Mouse (Mus musculus): Measurements from ENCODE around the gene Soga1. TPM values are rescaled to one million over a fixed set of nuclear protein-coding genes. Genes with fewer than 3 reads are reported as not detected.

Gene Soga1
- polyA plus RNA-seq, 1 experiment from 2014 or later = 8.1 TPM

DNA sequence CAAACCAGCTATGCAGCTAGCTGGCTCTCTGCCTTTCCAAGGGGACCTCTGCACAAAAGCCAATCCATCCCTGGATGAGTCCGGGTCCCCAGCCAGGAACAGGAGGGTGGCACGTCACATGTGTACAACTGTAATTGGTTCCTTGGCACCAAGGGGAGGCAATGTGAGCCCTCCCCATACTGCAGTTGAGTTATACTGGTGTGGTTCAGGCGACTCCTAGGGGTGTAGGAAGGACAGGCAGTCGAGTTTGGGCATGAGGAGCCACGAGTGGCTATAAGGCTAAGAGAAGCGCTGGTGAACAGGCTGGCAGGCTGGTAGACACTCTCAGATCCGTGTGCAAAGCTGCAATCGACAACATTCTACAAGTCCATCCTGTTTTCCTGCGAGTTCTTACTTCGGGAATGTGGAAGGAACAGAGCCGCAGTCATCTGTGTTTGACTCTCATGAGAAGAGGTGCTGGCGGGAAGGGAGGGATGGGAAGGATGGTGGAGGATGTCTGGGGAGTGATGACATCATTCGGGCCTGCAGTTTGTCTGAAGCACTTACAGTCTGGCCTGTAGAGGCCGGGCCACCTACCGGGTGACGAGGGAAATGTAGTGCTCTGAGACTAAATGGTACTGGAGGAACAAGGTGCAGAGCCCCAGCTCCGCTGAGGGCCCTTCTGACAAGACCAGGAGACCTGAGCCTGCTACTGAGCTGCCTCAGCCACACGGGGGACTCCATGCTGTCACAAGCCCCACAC, 62.4 kb downstream of the Soga1 start:
- ATAC-seq (ENCODE audit: insufficient number of reproducible peaks, insufficient read depth, low FRiP score, low read depth) = no peak
- Histone ChIP-seq H3K4me1 (ENCODE audit: control insufficient read depth, insufficient read depth, low read length) (no peaks in the 10 kb centered on the region), H3K9ac (replicated peaks; ENCODE audit: low read depth, low read length) (no peak overlapping the region), H3K36me3 (ENCODE audit: control insufficient read depth, insufficient read depth, low read length) (peaks cover 62% of the 10 kb centered on the region), H3K4me2 (replicated peaks; ENCODE audit: low read depth, low read length) (no peak overlapping the region), H3K4me3 (ENCODE audit: low read depth, low read length) (no peak overlapping the region), H3K27ac (ENCODE audit: low read length) (no peak overlapping the region), H3K9me3 (ENCODE audit: control insufficient read depth, low read depth, low read length) (no peaks in the 10 kb centered on the region), H3K27me3 (ENCODE audit: control insufficient read depth, insufficient read depth, low read length) (no peaks in the 10 kb centered on the region)
- WGBS = 80% methylated on average over 18 of the region's 18 CpGs

DNA sequence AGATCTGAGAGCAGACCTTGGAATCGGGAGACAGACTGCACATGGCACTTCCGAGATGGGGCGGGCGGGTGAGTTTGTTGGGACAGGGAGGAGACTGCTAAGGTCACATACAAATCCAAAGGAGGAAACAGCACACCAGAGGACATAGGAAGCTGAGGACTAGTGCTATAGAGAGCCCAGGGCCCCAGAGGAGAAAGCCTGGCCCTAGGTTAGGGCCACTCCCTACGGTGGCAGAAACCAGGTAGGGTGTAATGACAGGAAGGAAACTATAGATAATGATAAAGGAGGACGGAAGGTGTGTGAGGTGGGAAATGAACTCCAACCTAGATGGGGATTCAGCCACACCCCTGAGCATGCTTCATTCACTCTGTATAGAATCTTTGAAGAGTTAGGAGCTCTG, 66.7 kb downstream of the Soga1 start:
- Histone ChIP-seq H3K27me3 (ENCODE audit: control insufficient read depth, insufficient read depth, low read length) (no peaks in the 10 kb centered on the region), H3K36me3 (ENCODE audit: control insufficient read depth, insufficient read depth, low read length) (peaks cover 20% of the 10 kb centered on the region), H3K4me1 (ENCODE audit: control insufficient read depth, insufficient read depth, low read length) (peaks cover 7% of the 10 kb centered on the region; the same call in 1 of the 2 replicates), H3K27ac (ENCODE audit: low read length) (no peak overlapping the region), H3K4me2 (replicated peaks; ENCODE audit: low read depth, low read length) (no peak overlapping the region), H3K9ac (replicated peaks; ENCODE audit: low read depth, low read length) (no peak overlapping the region), H3K4me3 (ENCODE audit: low read depth, low read length) (no peak overlapping the region), H3K9me3 (ENCODE audit: control insufficient read depth, low read depth, low read length) (no peaks in the 10 kb centered on the region)
- no peak for ATAC-seq (ENCODE audit: insufficient number of reproducible peaks, insufficient read depth, low FRiP score, low read depth)
- 76% methylated on average over 6 of the region's 6 CpGs for WGBS

DNA sequence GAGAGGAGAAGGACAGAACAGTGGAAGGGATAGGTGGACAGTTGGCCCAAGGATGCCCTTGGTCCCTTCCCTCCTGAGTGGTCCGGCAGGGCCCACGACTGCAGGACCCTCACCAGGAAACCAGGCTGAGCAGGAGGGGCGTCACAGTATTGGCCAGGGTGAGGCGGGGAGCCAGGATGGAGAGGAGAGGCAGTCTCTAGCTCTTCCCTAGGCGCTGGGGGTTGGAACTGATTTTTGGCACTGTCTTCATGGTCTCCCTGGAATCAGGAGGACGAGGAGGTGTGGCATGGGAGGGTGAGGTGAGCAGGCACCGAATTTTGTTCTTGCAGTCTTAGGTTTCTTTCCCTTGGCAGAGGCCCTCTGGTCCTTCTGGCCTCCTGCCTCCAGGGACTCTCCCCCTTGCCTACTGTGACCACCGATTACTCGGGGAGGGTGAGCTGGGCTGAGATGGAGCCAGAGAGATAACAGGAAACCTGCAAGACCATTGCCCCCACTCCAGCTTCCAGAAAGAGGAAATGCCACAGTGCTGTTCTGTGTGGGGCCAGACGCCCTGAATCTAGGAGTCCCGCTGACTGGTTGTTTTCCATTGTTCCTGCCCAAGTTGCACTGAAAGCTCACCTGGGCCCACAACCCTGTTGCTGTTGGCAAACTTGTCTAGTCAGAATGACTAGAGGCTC, 68.3 kb downstream of the Soga1 start:
- Histone ChIP-seq H3K27me3 (ENCODE audit: control insufficient read depth, insufficient read depth, low read length) (no peaks in the 10 kb centered on the region), H3K36me3 (ENCODE audit: control insufficient read depth, insufficient read depth, low read length) (peaks cover 5% of the 10 kb centered on the region; the same call in 1 of the 2 replicates), H3K4me2 (replicated peaks; ENCODE audit: low read depth, low read length) (no peak overlapping the region), H3K9me3 (ENCODE audit: control insufficient read depth, low read depth, low read length) (no peaks in the 10 kb centered on the region), H3K9ac (replicated peaks; ENCODE audit: low read depth, low read length) (no peak overlapping the region), H3K4me3 (ENCODE audit: low read depth, low read length) (no peak overlapping the region), H3K4me1 (ENCODE audit: control insufficient read depth, insufficient read depth, low read length) (peaks cover 11% of the 10 kb centered on the region; the same call in 1 of the 2 replicates), H3K27ac (ENCODE audit: low read length) (no peak overlapping the region)
- ATAC-seq (ENCODE audit: insufficient number of reproducible peaks, insufficient read depth, low FRiP score, low read depth) = no peak
- WGBS = 30% methylated on average over 11 of the region's 11 CpGs

DNA sequence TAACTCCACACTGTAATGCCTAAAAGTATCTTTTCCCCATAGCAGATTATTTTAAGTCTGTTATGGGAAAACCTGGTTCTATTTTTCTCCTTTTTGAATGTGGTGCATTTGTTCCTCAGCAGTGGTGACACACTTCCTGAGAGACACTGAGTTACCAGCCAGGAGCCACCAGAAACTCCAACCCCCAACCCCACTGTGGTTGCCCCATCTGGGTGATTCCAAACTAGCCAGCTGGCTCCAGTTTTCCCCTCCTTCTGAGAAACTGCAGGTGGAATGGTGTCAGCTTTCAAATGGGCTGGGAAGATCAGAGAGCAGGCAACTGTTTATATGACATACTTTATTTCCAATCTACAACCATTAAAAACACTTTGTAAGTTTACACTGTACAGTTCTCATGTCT, 68.9 kb downstream of the Soga1 start:
- peaks cover 5% of the 10 kb centered on the region; the same call in 1 of the 2 replicates for H3K36me3 ChIP-seq (ENCODE audit: control insufficient read depth, insufficient read depth, low read length)
- H3K4me3 ChIP-seq (ENCODE audit: low read depth, low read length) = no peak overlapping the region
- no peak overlapping the region for H3K4me2 ChIP-seq (replicated peaks; ENCODE audit: low read depth, low read length)
- H3K27ac ChIP-seq (ENCODE audit: low read length) = no peak overlapping the region
- H3K27me3 ChIP-seq (ENCODE audit: control insufficient read depth, insufficient read depth, low read length) = no peaks in the 10 kb centered on the region
- no peak for ATAC-seq (ENCODE audit: insufficient number of reproducible peaks, insufficient read depth, low FRiP score, low read depth)
- no peak overlapping the region for H3K9ac ChIP-seq (replicated peaks; ENCODE audit: low read depth, low read length)
- H3K4me1 ChIP-seq (ENCODE audit: control insufficient read depth, insufficient read depth, low read length) = peaks cover 12% of the 10 kb centered on the region; the same call in 1 of the 2 replicates
- no peaks in the 10 kb centered on the region for H3K9me3 ChIP-seq (ENCODE audit: control insufficient read depth, low read depth, low read length)

DNA sequence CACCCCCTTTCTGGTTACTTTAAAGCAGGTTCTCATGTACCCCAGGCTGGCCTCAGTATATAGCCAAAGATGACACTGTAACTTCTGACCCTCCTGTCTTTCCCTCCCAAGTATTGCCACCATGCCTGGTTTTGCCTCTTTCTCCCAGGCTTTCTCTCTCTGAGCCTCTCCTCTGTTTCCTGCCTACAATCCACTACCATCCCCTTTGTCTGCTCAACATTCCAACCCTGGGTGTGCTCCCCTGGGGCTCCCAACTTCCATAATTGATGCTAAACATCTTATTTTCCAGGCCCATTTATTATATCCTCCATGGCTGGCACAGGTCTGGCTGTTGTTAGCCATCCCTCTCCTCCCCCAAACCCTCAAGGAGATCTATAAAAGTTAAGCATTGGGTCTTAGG, 70.5 kb downstream of the Soga1 start:
- no peak for ATAC-seq (ENCODE audit: insufficient number of reproducible peaks, insufficient read depth, low FRiP score, low read depth)
- Histone ChIP-seq H3K9me3 (ENCODE audit: control insufficient read depth, low read depth, low read length) (no peaks in the 10 kb centered on the region), H3K9ac (replicated peaks; ENCODE audit: low read depth, low read length) (no peak overlapping the region), H3K36me3 (ENCODE audit: control insufficient read depth, insufficient read depth, low read length) (no peaks in the 10 kb centered on the region; the same call in 1 of the 2 replicates), H3K4me3 (ENCODE audit: low read depth, low read length) (no peak overlapping the region), H3K27me3 (ENCODE audit: control insufficient read depth, insufficient read depth, low read length) (no peaks in the 10 kb centered on the region), H3K4me1 (ENCODE audit: control insufficient read depth, insufficient read depth, low read length) (peaks cover 12% of the 10 kb centered on the region; the same call in 1 of the 2 replicates), H3K4me2 (replicated peaks; ENCODE audit: low read depth, low read length) (no peak overlapping the region), H3K27ac (ENCODE audit: low read length) (no peak overlapping the region)

DNA sequence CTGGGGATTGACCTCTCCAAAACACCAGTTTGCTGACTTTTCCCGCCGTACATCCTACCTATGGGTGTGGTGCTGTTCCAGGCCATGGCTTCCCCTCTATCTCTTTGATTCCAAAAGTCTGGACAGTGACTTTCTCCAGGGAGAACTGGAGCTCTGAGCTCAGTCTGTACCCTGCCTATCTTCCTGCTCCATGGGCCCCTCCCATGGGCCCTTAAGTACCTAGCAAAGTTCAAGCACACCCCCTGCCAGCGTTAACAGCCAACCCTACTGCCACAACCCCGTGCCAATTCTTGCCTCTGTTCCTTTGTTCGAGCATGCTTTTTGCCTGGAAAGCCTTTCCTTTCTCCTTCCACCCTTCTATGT, 71.8 kb downstream of the Soga1 start:
- no peak for ATAC-seq (ENCODE audit: insufficient number of reproducible peaks, insufficient read depth, low FRiP score, low read depth)
- Histone ChIP-seq H3K4me3 (ENCODE audit: low read depth, low read length) (peak overlapping the region; percentile 74), H3K9ac (replicated peaks; ENCODE audit: low read depth, low read length) (peak overlapping the region; percentile 65), H3K36me3 (ENCODE audit: control insufficient read depth, insufficient read depth, low read length) (peaks cover 4% of the 10 kb centered on the region; the same call in 1 of the 2 replicates), H3K4me1 (ENCODE audit: control insufficient read depth, insufficient read depth, low read length) (peaks cover 12% of the 10 kb centered on the region; the same call in 1 of the 2 replicates), H3K4me2 (replicated peaks; ENCODE audit: low read depth, low read length) (peak overlapping the region; percentile 88), H3K27me3 (ENCODE audit: control insufficient read depth, insufficient read depth, low read length) (no peaks in the 10 kb centered on the region), H3K27ac (ENCODE audit: low read length) (peak overlapping the region; percentile 69), H3K9me3 (ENCODE audit: control insufficient read depth, low read depth, low read length) (no peaks in the 10 kb centered on the region)
- WGBS = 28% methylated on average over 5 of the region's 5 CpGs

DNA sequence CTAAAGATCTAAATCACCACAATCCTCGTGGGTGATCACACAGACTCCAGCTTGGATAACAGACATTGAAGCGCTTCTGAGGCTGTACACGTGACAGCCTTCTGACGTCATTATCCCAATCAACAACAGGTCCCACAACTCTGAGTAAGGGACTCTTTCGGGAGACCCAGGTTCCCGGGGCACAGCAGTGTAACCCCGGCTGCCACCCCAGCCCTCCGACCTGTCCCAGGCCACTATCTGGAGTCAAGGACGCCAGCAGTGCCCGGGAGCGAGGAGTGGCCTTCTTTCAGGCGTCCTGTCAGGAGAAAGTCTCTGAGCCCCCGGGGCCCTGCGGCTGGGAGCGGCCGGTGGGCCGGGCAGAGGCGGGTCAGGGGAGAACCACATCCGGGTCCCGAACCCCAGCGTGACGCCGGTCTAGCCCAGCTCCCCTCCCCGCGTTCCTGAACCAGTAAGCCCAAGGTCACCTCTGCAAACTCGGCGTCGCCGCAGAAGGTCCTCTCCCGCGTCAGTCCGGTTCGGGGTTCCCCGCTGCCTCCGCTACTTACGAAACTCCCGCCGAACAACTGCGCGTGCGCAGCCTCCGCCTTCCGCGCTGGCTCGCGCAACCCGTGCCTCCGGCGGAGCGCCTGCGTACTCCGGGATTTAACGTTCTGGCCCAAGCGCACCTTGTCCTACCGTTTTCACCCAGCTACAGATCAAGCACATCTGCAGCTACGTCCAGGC, 72.4 kb downstream of the Soga1 start, which contains the start of gene Dsn1:
Dsn1 (minus strand) TSS at position 644 of the 723 bp plus-strand sequence.
- Histone ChIP-seq H3K9ac (replicated peaks; ENCODE audit: low read depth, low read length) (peak within 1 kb of the TSS; percentile 65), H3K4me3 (ENCODE audit: low read depth, low read length) (peak within 1 kb of the TSS; percentile 74), H3K27ac (ENCODE audit: low read length) (peak within 1 kb of the TSS; percentile 69), H3K4me1 (ENCODE audit: control insufficient read depth, insufficient read depth, low read length) (peaks cover 12% of the 10 kb centered on the region; the same call in 1 of the 2 replicates), H3K9me3 (ENCODE audit: control insufficient read depth, low read depth, low read length) (no peaks in the 10 kb centered on the region), H3K4me2 (replicated peaks; ENCODE audit: low read depth, low read length) (peak within 1 kb of the TSS; percentile 88), H3K27me3 (ENCODE audit: control insufficient read depth, insufficient read depth, low read length) (no peaks in the 10 kb centered on the region), H3K36me3 (ENCODE audit: control insufficient read depth, insufficient read depth, low read length) (peaks cover 5% of the 10 kb centered on the region; the same call in 1 of the 2 replicates)
- under 1% methylated on average over 56 of the region's 56 CpGs for WGBS
- ATAC-seq (ENCODE audit: insufficient number of reproducible peaks, insufficient read depth, low FRiP score, low read depth) = peak; percentile 84

DNA sequence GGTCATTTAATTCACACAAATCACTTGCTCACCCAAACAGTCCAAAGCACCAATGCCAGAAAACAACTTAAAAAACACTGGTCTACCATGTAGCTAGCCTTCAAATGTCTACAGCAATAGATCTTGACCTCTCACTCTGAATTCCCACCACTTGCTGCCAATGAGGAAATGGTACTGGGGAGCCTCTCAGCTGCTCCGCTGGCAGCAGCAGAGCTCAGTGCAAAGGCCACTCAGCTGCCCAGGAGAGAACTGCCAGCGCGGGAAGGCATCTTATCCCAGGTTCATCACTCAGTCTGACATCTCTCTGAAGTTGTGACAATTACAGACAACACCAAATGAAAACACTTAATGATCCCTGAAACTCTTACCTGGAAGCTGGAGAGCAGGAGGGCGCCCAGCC, 76.7 kb downstream of the Soga1 start:
- H3K4me1 ChIP-seq (ENCODE audit: control insufficient read depth, insufficient read depth, low read length) = peaks cover 5% of the 10 kb centered on the region; the same call in 1 of the 2 replicates
- H3K9ac ChIP-seq (replicated peaks; ENCODE audit: low read depth, low read length) = no peak overlapping the region
- no peak overlapping the region for H3K27ac ChIP-seq (ENCODE audit: low read length)
- no peak for ATAC-seq (ENCODE audit: insufficient number of reproducible peaks, insufficient read depth, low FRiP score, low read depth)
- H3K4me2 ChIP-seq (replicated peaks; ENCODE audit: low read depth, low read length) = no peak overlapping the region
- peaks cover 36% of the 10 kb centered on the region for H3K36me3 ChIP-seq (ENCODE audit: control insufficient read depth, insufficient read depth, low read length)
- no peaks in the 10 kb centered on the region for H3K9me3 ChIP-seq (ENCODE audit: control insufficient read depth, low read depth, low read length)
- no peaks in the 10 kb centered on the region for H3K27me3 ChIP-seq (ENCODE audit: control insufficient read depth, insufficient read depth, low read length)
- WGBS = 86% methylated on average over 4 of the region's 4 CpGs
- no peak overlapping the region for H3K4me3 ChIP-seq (ENCODE audit: low read depth, low read length)
